Mouse (Mus musculus) liver, adult 2 months (tissue): ENCODE data around the gene Siah1b.

Source experiments
- CTCF ChIP-seq: fragments of 200-500 bp; IDR thresholded peaks from 2 replicates; pipeline ENCODE4 v1.5.1; 2011; ENCODE audit warnings: low read depth, low read length, control low read depth
- POLR2A ChIP-seq: fragments of 200-500 bp; IDR thresholded peaks from 2 replicates; pipeline ENCODE4 v1.6.1; 2011; ENCODE audit warnings: low read length, control low read depth; ENCODE audit not compliant: insufficient read depth; ENCODE audit errors: extremely low read depth

- peak; percentile 43 for TF ChIP-seq CTCF
- TF ChIP-seq POLR2A, result no peak
Observed at GRCm38 (mm10) chrX:164101483-164101882, 25.2 kb upstream of the Siah1b start.
